Mouse (Mus musculus) erythroid progenitor cell, adult 5-6 weeks (primary cell): ENCODE measurements around the gene Inpp5d. TPM values are rescaled to one million over a fixed set of nuclear protein-coding genes. Genes with fewer than 3 reads are reported as not detected.

Experiments used
- ATAC-seq: replicated peaks from 2 replicates; pipeline ENCODE4 v1.8.0; 2016; ENCODE audit warnings: moderate number of reproducible peaks, mild to moderate bottlenecking, moderate TSS enrichment, inconsistent platforms; ENCODE audit not compliant: poor library complexity, low FRiP score, severe bottlenecking
- total RNA-seq, 2 experiments: library from RNA; stranded (forward) in 1 of 2; stranded (reverse) in 1 of 2; fragments of 150-400 nt in 1 of 2; fragments of 186-747, 209-891 nt in 1 of 2; gene quantifications; 2 replicates each; pipeline versions ENCODE4 v1.2.3 to v1.2.4; 2015 to 2017; ENCODE audit warnings: low replicate concordance in 2 of 2

Inpp5d gene
- total RNA-seq (2015; ENCODE audit: low replicate concordance) = 23.1 and 27.0 TPM in 2 replicates
- total RNA-seq (2017; ENCODE audit: low replicate concordance) = 15.1 TPM in 2 replicates

- peak; percentile 52 for ATAC-seq
These were observed at the start of gene Inpp5d for GRCm38 (mm10) chr1:87620211-87620668. Inpp5d (plus strand) TSS chr1:87620312.

- ATAC-seq = no peak
These were observed 46.9 kb upstream of the Inpp5d start for GRCm38 (mm10) chr1:87573261-87573660.

GRCm38 (mm10) chr1:87573800-87574215, 46.3 kb upstream of the Inpp5d start, which contains the start of gene Ngef:
Ngef (minus strand) TSS chr1:87573870.
- no peak; the same call in 1 of the 2 replicates for ATAC-seq

GRCm38 (mm10) chr1:87574353-87574752, 45.8 kb upstream of the Inpp5d start:
- no peak for ATAC-seq

- ATAC-seq = no peak
These were observed 45.3 kb upstream of the Inpp5d start for GRCm38 (mm10) chr1:87574785-87575184.

- no peak for ATAC-seq
These were observed 41.1 kb upstream of the Inpp5d start for GRCm38 (mm10) chr1:87578965-87579364.

GRCm38 (mm10) chr1:87580824-87581223, 39.3 kb upstream of the Inpp5d start:
- ATAC-seq = 0 out of 2 replicates have a peak, but pooled peaks have one; percentile 49

- ATAC-seq = no peak
These were observed 30.9 kb upstream of the Inpp5d start for GRCm38 (mm10) chr1:87589162-87589561.

GRCm38 (mm10) chr1:87589980-87590379, 30.1 kb upstream of the Inpp5d start:
- no peak for ATAC-seq

- no peak for ATAC-seq
These were observed 25.9 kb upstream of the Inpp5d start for GRCm38 (mm10) chr1:87594261-87594660.

GRCm38 (mm10) chr1:87594671-87595070, 25.4 kb upstream of the Inpp5d start:
- no peak for ATAC-seq

GRCm38 (mm10) chr1:87600533-87600932, 19.6 kb upstream of the Inpp5d start:
- no peak for ATAC-seq

GRCm38 (mm10) chr1:87601801-87602200, 18.3 kb upstream of the Inpp5d start:
- no peak for ATAC-seq

- no peak for ATAC-seq
These were observed 16.7 kb upstream of the Inpp5d start for GRCm38 (mm10) chr1:87603389-87603788.

- no peak for ATAC-seq
These were observed 14.8 kb upstream of the Inpp5d start for GRCm38 (mm10) chr1:87605296-87605695.

- 0 out of 2 replicates have a peak, but pooled peaks have one; percentile 46 for ATAC-seq
These were observed 12.6 kb upstream of the Inpp5d start for GRCm38 (mm10) chr1:87607385-87608091.

GRCm38 (mm10) chr1:87608416-87609046, 11.6 kb upstream of the Inpp5d start:
- ATAC-seq = peak; percentile 73

- ATAC-seq = no peak
These were observed 5.4 kb upstream of the Inpp5d start for GRCm38 (mm10) chr1:87614576-87615295.

- ATAC-seq = 0 out of 2 replicates have a peak, but pooled peaks have one; percentile 5
These were observed 581 bp downstream of the Inpp5d start for GRCm38 (mm10) chr1:87620693-87621092.

- peak; percentile 27; the same call in 1 of the 2 replicates for ATAC-seq
These were observed 1.2 kb downstream of the Inpp5d start for GRCm38 (mm10) chr1:87621146-87621857.
